Mouse (Mus musculus) MEL (cell line): Measurements from ENCODE around the gene Cd5. TPM values are rescaled to one million over a fixed set of nuclear protein-coding genes. Genes with fewer than 3 reads are reported as not detected.

ENCODE experiments used
- DNase-seq: peaks from one replicate; pipeline ENCODE4 v3.0.0; 2011; ENCODE audit warnings: low read depth, low spot score
- H3K27ac ChIP-seq: 2 replicates; pipeline ENCODE4 v1.5.1; 2012; ENCODE audit warnings: low read depth, mild to moderate bottlenecking, control low read depth, low read length, moderate library complexity; ENCODE audit not compliant: control insufficient read depth
- H3K27me3 ChIP-seq, 2 experiments: fragments of 150-350 bp in 1 of 2; sonication (generic) in 1 of 2; 2 replicates each; pipeline ENCODE4 v1.6.1; 2012; ENCODE audit warnings: low read length in 2 of 2, mild to moderate bottlenecking in 2 of 2, improper control_type of control experiment in 1 of 2, moderate library complexity in 1 of 2; ENCODE audit not compliant: insufficient read depth in 2 of 2, control insufficient read depth in 1 of 2
- H3K36me3 ChIP-seq, 2 experiments: 2 replicates each; pipeline ENCODE4 v1.6.1; 2012 to 2014; ENCODE audit warnings: low read length in 2 of 2, improper control_type of control experiment in 1 of 2, inconsistent platforms in 1 of 2, mild to moderate bottlenecking in 1 of 2; ENCODE audit not compliant: insufficient read depth in 2 of 2, control insufficient read depth in 1 of 2
- H3K4me1 ChIP-seq, 2 experiments: fragments of 150-350 bp in 1 of 2; sonication (generic) in 1 of 2; 2 replicates each; pipeline ENCODE4 v1.6.1; 2012; ENCODE audit warnings: low read length in 2 of 2, improper control_type of control experiment in 1 of 2, mild to moderate bottlenecking in 1 of 2; ENCODE audit not compliant: insufficient read depth in 2 of 2, control insufficient read depth in 1 of 2
- H3K4me3 ChIP-seq, 2 experiments: fragments of 150-350 bp in 1 of 2; sonication (generic) in 1 of 2; 2 replicates each; pipeline ENCODE4 v1.5.1; 2012; ENCODE audit warnings: low read depth in 2 of 2, low read length in 2 of 2, mild to moderate bottlenecking in 2 of 2, moderate library complexity in 2 of 2, control low read depth in 1 of 2, improper control_type of control experiment in 1 of 2; ENCODE audit not compliant: control insufficient read depth in 1 of 2, insufficient read depth in 1 of 2
- H3K79me2 ChIP-seq: 2 replicates; pipeline ENCODE4 v1.6.1; 2012; ENCODE audit warnings: mild to moderate bottlenecking, low read length, moderate library complexity; ENCODE audit not compliant: control insufficient read depth, poor library complexity, insufficient read depth
- H3K9ac ChIP-seq: 2 replicates; pipeline ENCODE4 v1.6.1; 2012; ENCODE audit warnings: low read depth, mild to moderate bottlenecking, control low read depth, low read length, moderate library complexity; ENCODE audit not compliant: control insufficient read depth, poor library complexity, severe bottlenecking
- H3K9me3 ChIP-seq: fragments of 150-350 bp; sonication (generic); replicated peaks from 2 replicates; pipeline ENCODE4 v1.6.1; 2012; ENCODE audit warnings: mild to moderate bottlenecking, low read length, improper control_type of control experiment, moderate library complexity; ENCODE audit not compliant: insufficient read depth
- BHLHE40 ChIP-seq: IDR thresholded peaks from 2 replicates; pipeline ENCODE4 v1.6.1; 2012; ENCODE audit warnings: low read depth, mild to moderate bottlenecking, inconsistent platforms, low read length, improper control_type of control experiment, borderline replicate concordance
- CHD1 ChIP-seq: IDR thresholded peaks from 2 replicates; pipeline ENCODE4 v1.6.1; 2012; ENCODE audit warnings: low read depth, mild to moderate bottlenecking, inconsistent platforms, low read length, improper control_type of control experiment
- CHD2 ChIP-seq: IDR thresholded peaks from 2 replicates; pipeline ENCODE4 v1.6.1; 2011; ENCODE audit warnings: low read length, improper control_type of control experiment
- E2F4 ChIP-seq: IDR thresholded peaks from 2 replicates; pipeline ENCODE4 v1.6.1; 2011; ENCODE audit warnings: low read depth, low read length, improper control_type of control experiment, borderline replicate concordance
- EP300 ChIP-seq, 2 experiments: IDR thresholded peaks; 2 replicates each; pipeline ENCODE4 v1.6.1; 2011; ENCODE audit warnings: improper control_type of control experiment in 2 of 2, low read length in 2 of 2, low read depth in 1 of 2, mild to moderate bottlenecking in 1 of 2
- GABPA ChIP-seq: IDR thresholded peaks from 2 replicates; pipeline ENCODE4 v1.6.1; 2012; ENCODE audit warnings: low read depth, mild to moderate bottlenecking, inconsistent platforms, low read length, improper control_type of control experiment, moderate library complexity
- GATA1 ChIP-seq: IDR thresholded peaks from 2 replicates; pipeline ENCODE4 v1.6.1; 2011; ENCODE audit warnings: low read depth, low read length, improper control_type of control experiment
- HCFC1 ChIP-seq: IDR thresholded peaks from 2 replicates; pipeline ENCODE4 v1.6.1; 2012; ENCODE audit warnings: low read depth, mild to moderate bottlenecking, inconsistent platforms, low read length, improper control_type of control experiment, moderate library complexity
- MAFK ChIP-seq: IDR thresholded peaks from 2 replicates; pipeline ENCODE4 v1.6.1; 2011; ENCODE audit warnings: low read depth, mild to moderate bottlenecking, low read length, improper control_type of control experiment, borderline replicate concordance
- MXI1 ChIP-seq: IDR thresholded peaks from 2 replicates; pipeline ENCODE4 v1.6.1; 2011; ENCODE audit warnings: mild to moderate bottlenecking, low read depth, low read length, improper control_type of control experiment
- NELFE ChIP-seq: IDR thresholded peaks from 2 replicates; pipeline ENCODE4 v1.6.1; 2011; ENCODE audit warnings: low read depth, low read length, improper control_type of control experiment
- POLR2A ChIP-seq, 2 experiments: IDR thresholded peaks; 2 replicates each; pipeline ENCODE4 v1.6.1; 2011 to 2012; ENCODE audit warnings: low read length in 2 of 2, mild to moderate bottlenecking in 2 of 2, control low read depth in 1 of 2, improper control_type of control experiment in 1 of 2, low read depth in 1 of 2, moderate library complexity in 1 of 2; ENCODE audit not compliant: control insufficient read depth in 1 of 2, insufficient read depth in 1 of 2, poor library complexity in 1 of 2
- POLR2AphosphoS2 ChIP-seq: IDR thresholded peaks from 2 replicates; pipeline ENCODE4 v1.6.1; 2011; ENCODE audit warnings: low read length, improper control_type of control experiment
- POLR2AphosphoS5 ChIP-seq: IDR thresholded peaks from 2 replicates; pipeline ENCODE4 v1.6.1; 2012; ENCODE audit warnings: low read depth, borderline replicate concordance, mild to moderate bottlenecking, inconsistent platforms, low read length, moderate library complexity, mixed read lengths
- RCOR1 ChIP-seq: IDR thresholded peaks from 2 replicates; pipeline ENCODE4 v1.6.1; 2012; ENCODE audit warnings: low read depth, mild to moderate bottlenecking, inconsistent platforms, low read length, improper control_type of control experiment
- SIN3A ChIP-seq: IDR thresholded peaks from 2 replicates; pipeline ENCODE4 v1.6.1; 2012; ENCODE audit warnings: low read length, improper control_type of control experiment, inconsistent platforms
- SMC3 ChIP-seq: IDR thresholded peaks from 2 replicates; pipeline ENCODE4 v1.6.1; 2011; ENCODE audit warnings: low read depth, low read length, improper control_type of control experiment
- TAL1 ChIP-seq: IDR thresholded peaks from 2 replicates; pipeline ENCODE4 v1.6.1; 2012; ENCODE audit warnings: mild to moderate bottlenecking, inconsistent platforms, low read length, moderate library complexity, mixed read lengths
- TBP ChIP-seq: IDR thresholded peaks from 2 replicates; pipeline ENCODE4 v1.8.0; 2011; ENCODE audit warnings: low read depth, low read length, improper control_type of control experiment
- USF1 ChIP-seq: IDR thresholded peaks from 2 replicates; pipeline ENCODE4 v1.6.1; 2014; ENCODE audit warnings: low read depth, mild to moderate bottlenecking, inconsistent platforms, low read length, improper control_type of control experiment, moderate library complexity
- ZC3H11A ChIP-seq: IDR thresholded peaks from 2 replicates; pipeline ENCODE4 v1.6.1; 2012; ENCODE audit warnings: low read depth, mild to moderate bottlenecking, inconsistent platforms, low read length, improper control_type of control experiment
- ZNF384 ChIP-seq: IDR thresholded peaks from 2 replicates; pipeline ENCODE4 v1.6.1; 2012; ENCODE audit warnings: low read depth, mild to moderate bottlenecking, inconsistent platforms, low read length, improper control_type of control experiment
- polyA plus RNA-seq, 2 experiments: library from polyadenylated mRNA; stranded (reverse) in 1 of 2; unstranded in 1 of 2; fragments of >175 nt in 1 of 2; fragments of >200 nt in 1 of 2; gene quantifications; 2 replicates each; pipeline versions ENCODE4 v1.2.1 to v1.2.4; 2012; ENCODE audit warnings: low replicate concordance in 2 of 2, low read depth in 1 of 2; ENCODE audit not compliant: insufficient read length in 2 of 2, insufficient read depth in 1 of 2, missing spikeins in 1 of 2
- total RNA-seq: library from RNA; depleted of rRNA; stranded (reverse); fragments of 300-350 nt; gene quantifications from 2 replicates; pipeline ENCODE4 v1.2.3, GENCODE M21; 2012

Gene Cd5
- total and polyA plus RNA-seq, 3 experiments: not detected

- Histone ChIP-seq H3K4me3 (no peak overlapping the region), H3K4me1 (peaks cover 5 to 23% of the 10 kb centered on the region in 2 experiments), H3K27ac (no peak overlapping the region), H3K36me3 (peaks cover 0 to 19% of the 10 kb centered on the region in 2 experiments; a peak in 2 of 4 replicates), H3K9ac (no peak overlapping the region), H3K9me3 (no peaks in the 10 kb centered on the region), H3K27me3 (no peaks in the 10 kb centered on the region), H3K79me2 (peaks cover 13% of the 10 kb centered on the region)
- peak; percentile 45 for DNase-seq
- TF ChIP-seq GATA1 (no peak), MAFK (no peak), CHD1 (no peak), NELFE (no peak), ZC3H11A (no peak), POLR2AphosphoS2 (no peak), MXI1 (no peak), ZNF384 (no peak), RCOR1 (no peak)
Measured at GRCm38 (mm10) chr19:10693926-10694682, 44.7 kb downstream of the Cd5 start.

GRCm38 (mm10) chr19:10692361-10692760 is 46.4 kb downstream of the Cd5 start:
- H3K9me3 ChIP-seq: no peaks in the 10 kb centered on the region
- TF ChIP-seq HCFC1 (no peak), SIN3A (0 out of 2 replicates have a peak, but pooled peaks have one; percentile 4)
- H3K27ac ChIP-seq: no peak overlapping the region
- H3K9ac ChIP-seq: no peak overlapping the region
- peaks cover 20% of the 10 kb centered on the region for H3K79me2 ChIP-seq
- H3K4me3 ChIP-seq: no peak overlapping the region
- H3K36me3 ChIP-seq: peaks cover 0 to 20% of the 10 kb centered on the region in 2 experiments; a peak in 2 of 4 replicates
- peaks cover 5 to 26% of the 10 kb centered on the region in 2 experiments for H3K4me1 ChIP-seq
- DNase-seq: no peak
- H3K27me3 ChIP-seq: no peaks in the 10 kb centered on the region

GRCm38 (mm10) chr19:10691660-10692059 is 47.1 kb downstream of the Cd5 start:
- no peaks in the 10 kb centered on the region for H3K9me3 ChIP-seq
- DNase-seq: peak; percentile 86
- H3K27me3 ChIP-seq: no peaks in the 10 kb centered on the region
- H3K27ac ChIP-seq: peak overlapping the region; percentile 51
- peaks cover 5 to 26% of the 10 kb centered on the region in 2 experiments for H3K4me1 ChIP-seq
- peak overlapping the region; percentile 18; the same call in 1 of the 2 replicates for H3K9ac ChIP-seq
- peaks cover 20% of the 10 kb centered on the region for H3K79me2 ChIP-seq
- no peak overlapping the region for H3K4me3 ChIP-seq
- 0 out of 2 replicates have a peak, but pooled peaks have one; percentile 20 for TF ChIP-seq TBP
- TF ChIP-seq POLR2AphosphoS5: no peak
- TF ChIP-seq E2F4: no peak
- no peak for TF ChIP-seq MAFK
- no peak for TF ChIP-seq POLR2A (IDR thresholded peaks at IDR 0.05; ENCODE audit: control insufficient read depth in 1 of 2, insufficient read depth in 1 of 2, low read depth in 1 of 2, low read length in 2 of 2, poor library complexity in 1 of 2)
- peak; percentile 63 for TF ChIP-seq GATA1
- peak; percentile 17 to 42; a peak in 2 of 4 replicates for TF ChIP-seq EP300 (IDR thresholded peaks at IDR 0.05; ENCODE audit: low read depth in 1 of 2, low read length in 2 of 2)
- TF ChIP-seq GABPA: no peak
- peak; percentile 11; the same call in 1 of the 2 replicates for TF ChIP-seq SIN3A
- no peak for TF ChIP-seq BHLHE40
- peak; percentile 81 for TF ChIP-seq TAL1
- no peak for TF ChIP-seq SMC3
- TF ChIP-seq USF1: no peak
- no peak for TF ChIP-seq CHD2
- peaks cover 0 to 20% of the 10 kb centered on the region in 2 experiments; a peak in 2 of 4 replicates for H3K36me3 ChIP-seq
